Mouse (Mus musculus) cerebellum, adult 9-10 months (tissue): ENCODE measurements around the gene Cst8.
"Not testable (repeated sequence)": the region's sequence is repeated elsewhere in the genome, so short reads cannot be mapped to it uniquely, and the experiment has no call there.

Experiments
- DNase-seq: peaks from one replicate; pipeline ENCODE4 v3.0.0; 2022

Cst8 gene

DNA sequence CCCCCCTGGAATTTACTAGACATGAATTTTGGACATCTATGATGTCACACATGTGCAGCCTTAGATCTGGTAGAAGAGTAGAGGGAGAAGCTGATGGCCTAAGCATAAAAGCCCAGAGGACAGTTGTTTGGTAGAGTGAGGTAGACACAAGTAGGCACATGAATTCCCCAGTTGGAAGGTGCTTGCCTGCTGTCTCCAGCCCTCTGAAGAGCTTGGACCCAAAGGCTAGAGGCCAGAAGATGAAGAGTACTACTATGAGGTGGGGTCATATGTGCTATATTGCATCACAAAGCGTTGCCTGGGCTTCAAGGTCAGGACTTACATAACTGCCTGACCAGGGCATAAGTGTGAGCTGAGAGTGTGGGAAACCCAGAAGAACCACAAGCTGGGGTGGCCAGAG lies at the start of gene Cst8:
Gene Cst8 (plus strand): TSS at position 301 of the 400 bp plus-strand sequence.
- DNase-seq, result no peak

DNA sequence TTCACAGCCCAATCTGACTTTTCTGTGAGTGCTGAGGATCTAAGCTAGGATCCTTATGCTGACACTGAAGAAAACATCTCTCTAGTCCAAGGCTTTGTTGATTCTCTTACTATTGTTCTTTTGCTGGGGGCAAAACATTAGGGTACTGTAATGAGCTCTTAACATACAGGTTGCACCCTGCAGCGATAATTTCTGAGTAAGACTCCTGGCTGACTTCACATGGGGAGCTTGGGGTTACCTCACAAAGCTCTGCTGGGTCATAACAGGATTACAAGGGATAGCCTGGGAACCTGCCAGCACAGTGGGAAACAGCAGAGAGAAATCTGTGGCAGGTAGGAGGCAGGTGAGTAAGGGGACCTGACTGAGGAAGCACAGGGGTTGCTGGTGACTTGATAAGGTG lies 48.5 kb upstream of the Cst8 start, which contains the start of gene Cstl1:
Gene Cstl1 (plus strand): TSS at position 301 of the 400 bp plus-strand sequence.
- DNase-seq, result peak; percentile 18

DNA sequence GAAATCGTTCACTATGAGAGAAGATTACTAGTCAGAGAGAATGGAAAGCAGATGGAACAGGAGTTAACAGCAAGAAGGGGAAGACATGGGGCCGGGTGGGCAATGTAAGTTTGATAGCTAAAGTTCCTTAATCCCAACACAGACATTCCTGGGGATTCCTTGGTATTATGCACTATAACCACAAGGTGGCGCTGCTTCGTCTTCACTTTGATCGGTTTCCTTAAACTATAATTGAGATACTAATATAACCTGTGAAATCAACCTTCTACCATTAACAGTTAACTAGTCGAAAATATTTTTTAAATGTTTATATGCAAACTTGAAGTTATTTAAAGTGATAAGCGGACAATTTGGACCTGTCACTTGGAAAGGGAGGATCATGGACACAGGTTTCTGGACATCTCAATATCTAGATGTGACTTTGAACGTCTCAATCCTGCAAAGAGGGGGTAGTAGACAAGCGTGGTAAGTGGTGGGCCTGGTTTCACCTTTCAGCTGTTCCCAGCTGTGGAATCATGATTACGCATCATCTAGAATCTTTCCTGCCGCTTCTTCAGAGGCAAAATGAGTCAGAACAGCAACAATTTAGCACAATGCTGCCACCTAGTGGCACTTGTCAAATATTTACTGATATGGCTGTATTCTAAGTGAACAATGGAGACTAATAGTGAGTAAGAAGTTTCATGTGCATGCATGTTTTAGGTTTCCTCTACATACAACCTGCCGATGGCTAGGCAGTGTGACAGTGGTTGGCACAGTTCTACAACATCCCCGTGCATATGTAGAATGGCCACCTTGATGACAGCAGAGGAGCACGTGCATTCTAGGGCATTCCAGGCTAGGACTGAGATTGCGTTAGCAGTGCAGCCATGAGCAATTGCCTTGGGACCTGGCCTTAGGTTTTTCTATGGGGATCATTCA lies 46.4 kb upstream of the Cst8 start:
- DNase-seq, result peak; percentile 88

DNA sequence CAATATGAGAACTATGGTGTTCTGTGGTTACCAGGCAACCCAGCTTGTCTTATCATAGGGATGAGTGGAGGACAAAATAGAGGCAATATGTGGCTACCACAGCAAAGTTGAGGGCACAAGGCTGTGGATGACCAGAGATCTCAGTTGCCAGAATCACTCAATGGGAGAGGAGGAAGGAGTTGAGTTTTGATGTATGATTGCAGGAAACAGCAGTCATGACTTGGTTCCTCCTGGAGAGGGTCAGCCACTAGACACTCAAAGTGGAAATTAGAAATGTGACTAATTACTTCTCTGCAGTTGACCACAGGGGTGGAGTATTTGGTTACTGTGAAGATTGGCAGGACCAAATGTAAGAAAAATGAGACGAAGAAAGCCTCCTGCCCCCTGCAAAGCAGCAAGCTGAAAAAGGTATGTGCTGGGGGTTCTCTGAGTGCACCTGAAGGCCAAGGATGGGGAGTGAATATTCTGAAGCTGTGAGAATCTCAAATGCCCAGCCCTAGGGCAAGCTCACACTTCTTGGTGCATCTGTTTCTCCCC lies 44.2 kb upstream of the Cst8 start:
- no peak for DNase-seq

DNA sequence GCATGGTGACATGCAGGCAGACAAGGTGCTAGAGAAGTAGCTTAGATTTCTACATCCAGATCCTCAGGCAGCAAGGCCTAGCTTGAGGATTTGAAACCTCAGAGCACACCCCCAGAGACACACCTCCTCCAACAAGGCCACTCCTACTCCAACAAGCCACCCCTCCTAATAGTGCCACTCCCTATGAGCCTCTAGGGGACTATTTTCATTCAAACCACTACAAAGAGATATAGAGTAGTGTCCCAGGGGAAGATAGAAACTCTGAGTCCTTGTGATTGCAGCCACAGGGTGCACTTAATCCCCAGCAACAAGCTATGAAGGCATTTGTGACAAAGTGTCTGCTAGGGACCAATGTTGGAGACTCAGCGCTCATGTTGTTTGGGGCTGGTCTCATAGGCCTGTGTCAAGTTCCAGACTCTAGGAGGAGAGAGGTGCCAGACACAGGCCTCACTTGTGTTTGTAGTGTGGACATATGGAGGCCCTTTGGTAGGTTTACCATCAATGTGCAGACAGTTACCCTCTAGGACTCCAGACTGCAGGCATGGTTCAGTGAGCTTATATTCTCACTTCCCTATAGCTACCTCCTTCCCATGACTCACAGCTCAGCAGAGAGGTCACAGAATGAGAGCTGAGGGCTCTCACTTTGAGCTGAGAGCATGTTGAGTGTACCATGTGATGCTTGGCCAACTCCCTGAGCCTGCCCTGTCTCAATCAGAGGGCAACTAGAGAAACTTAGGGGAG lies 34.8 kb upstream of the Cst8 start:
- no peak for DNase-seq

DNA sequence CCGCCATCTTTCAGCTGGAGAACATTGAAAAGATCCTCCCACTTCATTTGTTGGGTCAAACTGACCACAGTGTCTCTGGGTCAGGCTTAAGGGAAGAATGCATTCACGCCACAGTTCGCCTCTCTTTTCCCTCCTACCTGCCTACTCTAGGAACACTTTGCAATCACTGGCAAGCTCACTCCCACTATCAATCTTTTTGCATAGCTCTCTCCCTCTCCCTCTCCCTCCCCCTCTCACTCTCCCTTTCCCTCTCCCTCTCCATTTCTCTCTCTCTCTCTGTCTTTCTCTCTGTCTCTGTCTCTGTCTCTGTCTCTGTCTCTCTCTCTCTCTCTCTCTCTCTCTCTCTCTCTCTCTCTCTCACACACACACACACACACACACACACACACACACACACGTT lies 27.2 kb upstream of the Cst8 start, which contains the start of gene Cst11:
Gene Cst11 (minus strand): TSS at position 101 of the 400 bp plus-strand sequence.
- not testable (repeated sequence) for DNase-seq

DNA sequence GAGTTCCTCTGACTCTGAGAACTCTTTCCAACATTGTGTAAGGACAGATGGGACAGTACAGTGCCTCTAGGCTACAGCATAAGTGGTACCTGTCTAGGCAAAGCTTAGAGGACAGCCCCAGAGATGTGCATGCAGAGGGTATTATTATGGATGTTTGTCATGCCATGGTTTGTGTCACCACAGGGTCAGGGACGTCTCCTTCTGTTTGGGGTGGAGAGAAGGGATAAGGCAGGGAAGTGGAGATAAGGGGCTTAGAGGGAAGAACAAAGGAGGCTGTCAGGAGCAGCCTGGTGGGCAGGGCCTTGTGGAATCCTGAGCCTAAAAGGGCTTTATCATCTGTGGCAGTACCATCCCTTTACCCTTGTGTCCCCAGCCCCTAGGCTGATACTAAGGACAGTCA lies 16.9 kb upstream of the Cst8 start, which contains the start of gene 8030411F24Rik:
Gene 8030411F24Rik (plus strand): TSS at position 301 of the 400 bp plus-strand sequence.
- no peak for DNase-seq

DNA sequence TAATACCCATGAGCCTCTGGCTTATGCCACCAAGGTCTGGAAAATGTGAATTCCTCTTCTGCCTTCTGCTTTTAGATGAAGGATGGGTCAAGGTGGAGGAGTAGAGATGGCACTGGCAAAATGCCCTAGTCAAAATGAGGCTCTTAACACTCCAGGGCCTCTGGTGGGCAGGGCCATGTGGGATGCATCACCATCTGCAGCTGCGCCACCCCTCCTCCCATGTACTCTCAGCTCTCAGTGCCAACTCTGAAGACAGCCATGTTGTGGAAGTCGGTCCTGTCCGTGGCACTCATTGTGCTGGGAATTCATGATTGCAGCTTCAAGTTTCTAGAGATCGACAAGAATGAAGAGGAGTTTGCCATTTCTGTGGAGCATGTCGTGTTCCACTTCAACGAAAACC lies 9.4 kb upstream of the Cst8 start, which contains the start of gene Cst12:
Gene Cst12 (plus strand): TSS at position 220 of the 400 bp plus-strand sequence.
- DNase-seq, result no peak

DNA sequence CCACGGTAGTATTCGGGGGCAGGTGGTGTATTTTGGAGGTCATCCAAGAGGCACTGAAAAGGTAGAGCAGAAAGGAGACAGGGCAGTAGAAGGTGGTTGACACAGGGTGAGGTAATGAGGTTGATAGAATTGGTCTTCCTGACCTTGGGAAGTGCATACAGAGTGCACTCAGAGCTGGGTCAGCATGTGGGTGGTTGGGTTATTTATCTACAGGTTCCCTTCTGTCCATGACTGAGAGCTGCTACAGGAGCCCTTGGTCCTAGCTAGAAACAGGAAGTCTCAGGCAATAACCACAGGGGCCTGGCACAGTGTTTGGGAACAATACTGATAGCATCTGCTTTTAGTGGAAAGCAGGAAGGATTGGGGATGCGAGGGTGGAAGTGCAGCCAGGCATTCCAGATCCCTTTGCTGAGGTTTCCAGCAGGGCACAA lies 2.9 kb downstream of the Cst8 start:
- DNase-seq, result peak; percentile 89

DNA sequence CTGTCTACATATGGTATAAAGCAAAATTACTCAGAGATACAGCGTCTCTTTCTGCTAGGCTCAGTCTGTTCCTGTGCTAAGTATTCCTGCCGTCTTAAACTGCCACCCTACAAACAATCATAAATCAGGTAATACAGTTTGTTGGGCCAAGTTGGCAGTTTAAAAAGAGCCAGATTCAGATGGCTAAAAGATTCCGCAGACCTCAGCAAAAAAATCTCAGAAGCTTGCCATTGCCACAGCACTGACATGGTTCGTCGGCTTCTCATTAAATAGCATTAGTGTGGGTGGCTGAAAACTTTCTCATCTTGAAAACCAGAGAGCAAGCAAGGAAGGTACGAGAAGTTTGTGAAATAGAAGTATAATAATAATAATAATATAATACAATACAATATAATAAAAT lies 8.1 kb downstream of the Cst8 start:
- no peak for DNase-seq

DNA sequence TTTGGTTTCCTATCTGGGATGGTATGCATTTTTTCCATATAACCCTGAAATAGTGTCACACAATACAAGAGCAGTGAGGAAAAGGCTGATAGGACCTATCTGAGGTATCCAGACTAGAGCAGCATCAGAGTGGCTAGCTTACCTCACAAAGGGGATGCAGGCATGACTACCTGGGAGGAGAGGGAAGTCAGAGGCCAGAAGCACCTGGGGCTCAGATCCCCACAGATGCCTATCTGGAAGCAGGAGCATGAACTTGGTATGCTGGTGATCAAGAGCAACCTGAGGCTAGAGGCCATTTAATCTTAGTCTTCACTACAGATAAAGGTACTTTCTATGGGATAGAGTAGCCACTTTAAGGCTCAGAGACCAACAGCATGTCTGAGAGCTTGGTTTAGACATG lies 21.3 kb downstream of the Cst8 start, which contains the start of gene Cst13:
Gene Cst13 (plus strand): TSS at position 173 of the 400 bp plus-strand sequence.
- DNase-seq, result no peak

DNA sequence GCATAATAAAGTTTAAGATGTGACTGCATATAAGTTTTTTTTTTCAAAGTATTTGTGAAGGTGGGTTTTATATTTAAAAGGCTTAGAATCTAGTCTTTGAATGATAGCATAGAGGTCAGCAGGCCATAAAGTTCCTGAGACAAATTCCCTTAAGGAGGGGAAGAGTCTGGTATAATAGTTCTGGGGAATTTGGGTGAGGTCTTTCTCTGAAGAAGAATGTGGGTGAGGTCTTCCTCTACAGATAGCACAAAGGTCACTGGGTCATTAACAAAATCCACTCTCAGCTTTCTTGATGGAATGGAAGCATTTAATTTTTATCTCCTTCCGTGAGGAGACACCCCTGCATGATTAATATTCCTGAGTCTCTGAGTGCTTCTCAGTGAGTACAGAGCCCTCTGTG lies 27.4 kb downstream of the Cst8 start:
- no peak for DNase-seq

DNA sequence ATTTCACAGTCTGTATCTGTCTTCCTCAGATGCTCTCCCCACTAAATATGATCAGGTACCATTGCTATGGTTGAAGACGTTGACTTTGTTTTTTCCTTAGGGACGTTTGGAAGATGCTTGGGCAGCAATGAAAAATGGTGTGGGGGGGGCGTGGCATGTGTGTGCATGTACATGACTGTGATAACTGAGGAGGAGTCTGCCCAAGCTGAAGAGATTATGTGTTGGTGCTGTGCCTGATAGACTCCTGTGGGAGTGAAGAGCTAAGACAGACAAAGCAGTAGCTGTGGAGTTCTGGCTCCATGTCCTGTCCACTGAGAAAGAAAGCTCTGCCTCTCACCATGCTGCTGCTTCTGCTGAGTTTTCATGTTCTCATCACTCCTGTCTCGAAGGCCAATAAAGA lies 36.3 kb downstream of the Cst8 start, which contains the start of gene Cst9:
Gene Cst9 (plus strand): TSS at position 236 of the 400 bp plus-strand sequence.
- DNase-seq, result no peak

DNA sequence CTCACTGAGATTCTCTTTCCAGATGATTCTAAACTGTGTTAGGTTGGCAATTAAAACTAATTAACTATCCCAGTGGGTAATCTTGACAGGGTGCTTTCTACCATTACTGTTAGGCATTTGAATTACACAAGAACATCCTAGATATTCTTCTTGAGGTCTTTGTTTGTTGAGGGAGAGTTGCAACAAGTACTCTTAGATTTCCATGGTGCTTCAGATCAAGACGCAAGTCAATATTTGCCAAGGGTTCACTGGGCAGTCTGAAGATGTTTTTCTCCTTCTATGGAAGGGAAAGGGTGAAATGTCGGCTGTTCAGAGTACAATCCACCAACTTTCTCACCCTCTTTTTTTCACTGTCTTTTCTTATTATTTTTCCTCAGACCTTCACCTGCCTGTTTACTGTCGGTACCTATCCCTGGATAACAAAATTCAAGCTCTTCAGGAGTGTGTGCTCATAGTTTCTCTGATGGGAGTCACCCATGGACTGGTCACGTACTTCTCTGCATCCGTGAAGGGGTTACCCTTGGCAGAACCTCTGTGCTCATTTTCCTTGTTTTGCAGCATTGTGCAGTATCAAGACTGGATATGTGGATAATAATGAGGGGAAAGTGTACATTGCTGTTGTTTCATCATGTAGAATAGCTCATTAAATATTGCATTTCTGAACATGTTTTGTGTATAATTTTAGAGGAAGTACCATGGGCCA lies 39.6 kb downstream of the Cst8 start:
- DNase-seq, result no peak

DNA sequence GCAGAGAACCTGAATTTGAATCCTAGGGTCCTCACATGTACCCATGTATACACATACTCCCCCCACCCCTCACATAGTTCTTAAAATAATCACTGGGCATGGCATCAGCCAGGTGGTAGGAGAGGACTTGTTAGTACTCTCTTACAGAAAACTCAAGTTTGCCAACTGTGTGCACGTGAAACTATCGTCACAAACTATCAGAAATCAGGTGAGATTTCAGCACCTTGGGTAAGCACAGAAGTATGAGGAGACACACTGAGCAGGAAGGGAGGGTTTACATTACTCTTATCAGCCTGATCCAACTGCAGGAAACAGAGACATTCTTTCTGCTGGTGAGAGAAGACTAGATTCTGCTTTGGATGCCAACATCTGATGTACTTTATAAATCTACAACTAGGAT lies 40.6 kb downstream of the Cst8 start:
- DNase-seq, result no peak

DNA sequence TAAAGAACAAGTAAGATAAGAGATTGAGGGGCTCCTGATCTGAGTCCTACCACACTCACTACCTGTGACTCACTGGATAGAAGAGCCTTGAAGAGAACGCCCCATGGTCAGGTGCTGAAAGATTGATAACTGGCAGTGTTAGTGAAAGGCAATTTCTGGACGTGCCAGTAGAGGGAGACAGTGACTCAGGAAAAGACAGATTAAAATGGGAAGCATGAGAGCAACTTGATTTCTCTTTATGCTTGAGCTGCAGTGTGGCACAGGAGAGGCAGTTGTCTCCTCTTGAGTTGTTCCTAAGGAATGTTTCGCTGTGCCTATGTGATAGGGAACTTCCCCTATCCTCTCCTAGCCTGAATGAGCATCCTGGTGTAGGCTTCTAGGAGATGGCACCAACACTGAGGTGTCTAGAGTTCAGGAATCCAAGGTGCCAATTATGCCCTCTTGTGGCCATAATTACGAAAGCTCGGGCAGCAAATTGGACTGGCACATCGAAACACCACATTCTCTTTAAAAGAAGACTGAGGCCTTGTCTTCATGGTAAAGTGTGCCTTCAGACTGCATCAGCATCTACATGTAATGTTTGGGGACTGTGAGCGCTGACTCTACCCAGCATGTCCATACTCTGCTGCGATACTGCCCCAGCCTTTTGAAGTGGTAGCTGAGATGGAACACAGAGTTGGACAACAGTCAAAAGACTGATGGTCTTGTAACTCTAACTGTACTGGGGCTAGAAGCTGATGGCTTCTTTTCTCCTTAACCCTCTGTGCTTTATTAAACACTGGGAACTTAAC lies 52.7 kb downstream of the Cst8 start:
- peak; percentile 85 for DNase-seq
